Mouse (Mus musculus) midbrain, embryonic 11.5 days (tissue): ENCODE data around the gene C2cd4d. TPM values are rescaled to one million over a fixed set of nuclear protein-coding genes. Genes with fewer than 3 reads are reported as not detected.

Source experiments
- ATAC-seq: fragments of 200-750 bp; cut with Nextera tagmentation; 2 replicates; pipeline ENCODE4 v1.8.0; 2017; ENCODE audit warnings: moderate TSS enrichment, moderate library complexity; ENCODE audit not compliant: low FRiP score
- DNase-seq: peaks from one replicate; pipeline ENCODE4 v3.0.0; 2015; ENCODE audit warnings: low spot score; ENCODE audit errors: missing footprints
- H3K27ac ChIP-seq: fragments of 300-500 bp; sonication (generic); 2 replicates; pipeline ENCODE4 v1.5.1; 2014; ENCODE audit warnings: low read depth, low read length
- H3K27me3 ChIP-seq: fragments of 300-500 bp; sonication (generic); 2 replicates; pipeline ENCODE4 v1.6.1; 2014; ENCODE audit warnings: mild to moderate bottlenecking, low read length, moderate library complexity, mixed read lengths; ENCODE audit not compliant: control insufficient read depth, insufficient read depth
- H3K36me3 ChIP-seq: fragments of 300-500 bp; sonication (generic); 2 replicates; pipeline ENCODE4 v1.6.1; 2014; ENCODE audit warnings: mild to moderate bottlenecking, low read length, moderate library complexity, mixed read lengths; ENCODE audit not compliant: control insufficient read depth, insufficient read depth
- H3K4me1 ChIP-seq: fragments of 300-500 bp; sonication (generic); 2 replicates; pipeline ENCODE4 v1.6.1; 2014; ENCODE audit warnings: low read length; ENCODE audit not compliant: control insufficient read depth, insufficient read depth
- H3K4me2 ChIP-seq: fragments of 300-500 bp; sonication (generic); 2 replicates; pipeline ENCODE4 v1.6.1; 2014; ENCODE audit warnings: mild to moderate bottlenecking, moderate library complexity
- H3K4me3 ChIP-seq: fragments of 300-500 bp; sonication (generic); 2 replicates; pipeline ENCODE4 v1.5.1; 2014; ENCODE audit warnings: low read depth, low read length
- H3K9ac ChIP-seq: fragments of 300-500 bp; sonication (generic); 2 replicates; pipeline ENCODE4 v1.6.1; 2014; ENCODE audit warnings: low read length
- H3K9me3 ChIP-seq: fragments of 300-500 bp; sonication (generic); 2 replicates; pipeline ENCODE4 v1.6.1; 2016; ENCODE audit warnings: low read length; ENCODE audit not compliant: control insufficient read depth
- WGBS: fragments of 180-500 bp; shearing (Covaris S2); extraction: QIAGEN DNeasy Blood & Tissue Kit; methylation state at CpG from one replicate; pipeline ENCODE4 v1.1.7; 2014; 5-methylcytosine and 5-hydroxymethylcytosine counted together
- polyA plus RNA-seq: library from polyadenylated mRNA; unstranded; fragments of >200 nt; fragmentation: Nextera tagmentation; extraction: Ambion mirVana; gene quantifications from 2 replicates; pipeline ENCODE4 v1.2.1, GENCODE M21; 2014

C2cd4d gene
- polyA plus RNA-seq, 1 experiment from 2014 or later, result 1.4 TPM

DNA sequence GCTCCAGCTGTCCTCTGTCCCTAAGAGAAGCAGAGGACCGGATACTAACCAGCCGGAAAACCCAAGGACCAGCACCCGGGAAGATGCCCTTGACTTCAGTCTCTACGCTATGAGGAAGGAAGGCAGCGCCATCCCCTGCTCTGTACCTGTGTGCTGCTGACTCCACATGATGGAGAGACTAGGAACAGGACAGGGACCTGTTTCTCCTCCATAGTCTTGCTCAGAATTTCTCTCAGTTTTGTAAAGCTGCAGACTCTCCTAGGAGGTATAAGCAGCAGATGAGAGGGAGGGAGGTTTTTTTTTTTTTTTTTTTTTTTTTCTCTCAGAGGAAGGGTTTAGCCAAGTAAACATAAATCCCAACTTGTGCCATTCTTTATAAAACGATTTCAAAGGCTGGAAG lies 36.0 kb downstream of the C2cd4d start, which contains the start of gene Lingo4:
Gene Lingo4, plus strand, starts transcription at position 301 of the 400 bp plus-strand sequence.
- Histone ChIP-seq H3K4me2 (peak within 1 kb of the TSS; percentile 56), H3K27ac (no peak within 1 kb of the TSS), H3K27me3 (no peaks in the 10 kb centered on the region; the same call in 1 of the 2 replicates), H3K4me1 (peaks cover 8% of the 10 kb centered on the region), H3K36me3 (no peaks in the 10 kb centered on the region), H3K9ac (peak within 1 kb of the TSS; percentile 55), H3K4me3 (peak within 1 kb of the TSS; percentile 31), H3K9me3 (no peaks in the 10 kb centered on the region)
- no peak for ATAC-seq
- no peak for DNase-seq
- WGBS, result 70% methylated on average over 6 of the region's 6 CpGs

DNA sequence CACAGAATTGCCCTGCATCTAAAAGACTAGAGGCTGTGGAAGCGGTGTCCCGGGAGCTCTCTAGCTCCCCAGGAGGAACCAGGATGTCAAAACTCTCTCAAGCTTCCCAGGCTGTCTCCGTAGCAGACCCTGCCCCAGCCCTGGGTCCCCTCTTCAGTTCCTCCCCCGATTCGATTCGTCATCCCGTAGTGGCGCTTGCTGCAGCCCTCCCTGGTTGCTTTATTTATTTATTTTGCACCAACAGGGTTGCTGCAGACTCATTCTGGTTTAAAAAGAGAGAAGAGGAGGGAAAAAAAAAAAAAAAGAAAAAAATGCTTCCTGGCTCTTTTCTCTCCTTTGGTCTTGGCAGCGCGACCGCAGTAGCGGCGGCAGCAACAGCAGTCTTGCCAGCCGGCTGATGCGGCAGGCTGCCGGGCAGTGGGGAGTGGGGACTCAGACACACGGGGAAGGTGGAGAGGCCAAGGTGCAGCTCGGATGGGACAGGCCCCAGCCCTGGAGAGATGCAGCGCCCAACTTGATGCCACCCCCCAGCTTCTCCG lies 36.8 kb downstream of the C2cd4d start:
- H3K27me3 ChIP-seq, result no peaks in the 10 kb centered on the region; the same call in 1 of the 2 replicates
- H3K4me2 ChIP-seq, result peak overlapping the region; percentile 56
- 2% methylated on average over 19 of the region's 20 CpGs for WGBS
- no peak overlapping the region for H3K27ac ChIP-seq
- no peaks in the 10 kb centered on the region for H3K9me3 ChIP-seq
- ATAC-seq, result peak; percentile 65
- H3K4me1 ChIP-seq, result peaks cover 8% of the 10 kb centered on the region
- peak overlapping the region; percentile 31 for H3K4me3 ChIP-seq
- DNase-seq, result peak; percentile 95
- no peaks in the 10 kb centered on the region for H3K36me3 ChIP-seq
- peak overlapping the region; percentile 55 for H3K9ac ChIP-seq

DNA sequence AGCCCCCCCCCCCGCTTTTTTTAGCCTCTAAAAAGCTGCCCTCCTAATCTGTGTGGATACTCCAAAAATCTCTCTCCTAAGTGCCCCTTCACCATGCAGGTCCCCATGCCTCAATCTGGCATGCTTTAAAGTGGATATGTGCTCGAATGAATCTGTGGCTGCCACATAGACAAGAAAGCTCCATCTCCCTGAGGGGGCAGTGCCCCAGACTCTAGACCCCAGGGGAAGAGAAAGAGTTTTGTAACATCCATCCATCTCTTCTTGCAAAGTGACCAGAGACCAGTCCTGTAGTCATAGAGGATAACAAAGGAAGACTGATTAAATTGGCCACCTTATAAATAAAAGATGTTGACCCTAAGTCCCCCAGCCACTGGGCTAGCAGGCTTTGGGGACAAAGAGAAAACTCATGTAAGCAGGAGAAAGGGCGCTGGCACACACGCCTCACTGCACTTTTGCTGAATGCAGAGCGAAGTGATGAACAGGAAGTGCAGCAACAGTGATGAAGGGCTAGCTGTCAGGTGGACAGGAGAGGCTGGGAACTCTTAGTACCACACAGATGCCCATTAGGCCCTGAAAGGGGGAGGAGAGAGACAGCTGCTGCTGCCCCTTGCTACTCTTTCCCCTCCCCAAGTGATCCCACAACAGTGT lies 37.5 kb downstream of the C2cd4d start:
- DNase-seq, result peak; percentile 90
- Histone ChIP-seq H3K9ac (peak overlapping the region; percentile 55), H3K36me3 (no peaks in the 10 kb centered on the region), H3K27me3 (no peaks in the 10 kb centered on the region; the same call in 1 of the 2 replicates), H3K4me2 (peak overlapping the region; percentile 56), H3K9me3 (no peaks in the 10 kb centered on the region), H3K4me1 (peaks cover 12% of the 10 kb centered on the region), H3K27ac (no peak overlapping the region), H3K4me3 (peak overlapping the region; percentile 31)
- WGBS, result 22% methylated on average over 5 of the region's 5 CpGs
- ATAC-seq, result peak; percentile 49

DNA sequence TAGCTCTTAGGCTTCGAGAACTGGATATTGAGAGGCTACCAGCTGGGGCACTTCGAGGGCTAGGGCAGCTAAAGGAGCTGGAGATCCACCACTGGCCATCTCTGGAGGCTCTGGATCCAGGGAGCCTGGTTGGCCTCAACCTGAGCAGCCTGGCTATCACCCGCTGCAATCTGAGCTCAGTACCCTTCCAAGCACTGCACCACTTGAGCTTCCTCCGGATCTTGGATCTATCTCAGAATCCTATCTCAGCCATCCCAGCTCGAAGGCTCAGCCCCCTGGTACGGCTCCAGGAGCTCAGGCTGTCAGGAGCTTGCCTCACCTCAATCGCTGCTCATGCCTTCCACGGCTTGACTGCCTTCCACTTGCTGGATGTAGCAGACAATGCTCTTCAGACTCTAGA lies 40.2 kb downstream of the C2cd4d start:
- Histone ChIP-seq H3K9me3 (no peaks in the 10 kb centered on the region), H3K9ac (no peak overlapping the region), H3K4me3 (no peak overlapping the region), H3K27ac (no peak overlapping the region), H3K4me1 (peaks cover 12% of the 10 kb centered on the region), H3K27me3 (no peaks in the 10 kb centered on the region; the same call in 1 of the 2 replicates), H3K36me3 (no peaks in the 10 kb centered on the region), H3K4me2 (no peak overlapping the region)
- no peak for ATAC-seq
- no peak for DNase-seq
- 73% methylated on average over 8 of the region's 8 CpGs for WGBS

DNA sequence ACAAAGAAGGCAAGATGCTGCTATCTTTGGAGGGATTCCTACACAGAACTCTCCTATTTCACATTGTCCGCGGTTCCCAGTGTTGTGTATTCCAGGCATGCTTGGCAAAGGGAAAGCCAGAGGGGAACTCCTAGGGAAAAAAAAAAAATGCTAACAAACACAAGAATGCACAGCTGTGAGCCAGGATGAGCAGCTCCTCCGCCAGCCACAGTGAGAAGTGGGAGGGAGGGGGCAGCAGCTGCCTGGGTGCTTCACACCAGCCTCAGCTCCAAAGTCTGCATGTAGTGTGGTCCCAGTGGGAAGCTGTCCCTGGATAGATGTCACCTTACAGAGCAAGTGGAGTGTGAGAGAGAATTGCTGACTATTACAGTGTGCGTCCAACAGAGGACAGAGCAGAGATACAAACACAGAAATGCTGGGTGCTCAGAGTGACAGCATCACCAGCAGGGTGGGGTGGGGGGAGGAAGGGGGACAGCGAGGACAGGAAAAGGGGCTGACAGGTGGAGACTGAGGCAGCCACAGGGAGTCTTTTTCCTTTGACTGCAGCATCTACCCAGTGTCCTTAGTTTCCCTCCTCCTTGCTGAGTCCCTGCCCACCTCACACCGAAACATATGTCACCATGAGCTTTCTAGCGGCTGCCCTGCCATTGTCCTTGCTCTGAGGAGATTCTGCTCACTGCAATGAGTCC lies 42.3 kb downstream of the C2cd4d start:
- Histone ChIP-seq H3K9me3 (no peaks in the 10 kb centered on the region), H3K4me3 (no peak overlapping the region), H3K4me1 (peaks cover 6% of the 10 kb centered on the region; the same call in 1 of the 2 replicates), H3K27ac (no peak overlapping the region), H3K9ac (0 out of 2 replicates have a peak overlapping the region, but pooled peaks have one; percentile 20), H3K36me3 (no peaks in the 10 kb centered on the region), H3K4me2 (no peak overlapping the region), H3K27me3 (no peaks in the 10 kb centered on the region; the same call in 1 of the 2 replicates)
- WGBS, result 29% methylated on average over 7 of the region's 7 CpGs
- DNase-seq (no peak), ATAC-seq (no peak)

DNA sequence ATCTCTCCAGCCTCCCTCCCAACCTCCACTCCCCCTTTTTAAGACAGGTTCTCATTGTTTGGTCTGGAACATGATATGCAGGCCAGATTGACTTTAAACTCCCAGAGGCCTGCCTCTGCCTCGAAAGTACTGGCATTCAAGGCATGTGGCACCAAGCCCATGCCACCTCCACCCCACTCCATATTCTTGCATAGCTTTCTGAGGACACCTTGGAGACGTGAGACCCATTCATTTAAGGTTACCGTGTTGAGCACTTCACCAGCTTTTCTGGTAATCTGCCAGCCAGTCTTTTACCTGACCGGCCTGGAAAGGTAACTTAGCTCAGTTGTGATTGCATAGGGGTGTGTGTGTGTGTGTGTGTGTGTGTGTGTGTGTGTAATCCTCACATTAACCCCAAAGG lies 43.3 kb downstream of the C2cd4d start:
- peaks cover 4% of the 10 kb centered on the region; the same call in 1 of the 2 replicates for H3K4me1 ChIP-seq
- 78% methylated on average over 4 of the region's 4 CpGs for WGBS

DNA sequence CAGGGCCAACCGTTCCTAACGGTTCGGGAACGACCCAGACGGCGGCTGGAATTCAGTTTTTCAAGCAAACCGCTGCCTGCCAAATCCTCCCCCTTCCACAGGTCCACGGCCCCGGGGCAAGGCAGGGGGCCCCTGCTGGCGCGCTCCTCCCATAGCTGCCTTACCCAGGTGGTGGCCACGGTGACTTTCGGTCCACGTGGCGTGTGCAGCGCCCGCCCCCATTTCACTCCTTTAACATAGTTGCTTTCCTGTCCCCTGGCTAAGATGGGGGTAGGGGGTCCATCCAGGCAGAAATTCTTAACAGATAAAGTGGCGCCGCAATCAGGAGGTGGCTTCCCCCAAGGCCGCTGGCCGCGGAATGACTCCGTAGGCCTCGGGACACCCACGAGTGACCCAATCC lies 50.3 kb downstream of the C2cd4d start:
- H3K4me2 ChIP-seq, result peak overlapping the region; percentile 91
- peak overlapping the region; percentile 54 for H3K4me3 ChIP-seq
- no peaks in the 10 kb centered on the region for H3K36me3 ChIP-seq
- no peaks in the 10 kb centered on the region for H3K27me3 ChIP-seq
- DNase-seq (no peak), ATAC-seq (peak; percentile 66)
- WGBS, result 11% methylated on average over 25 of the region's 25 CpGs
- peak overlapping the region; percentile 77 for H3K9ac ChIP-seq
- H3K9me3 ChIP-seq, result no peaks in the 10 kb centered on the region
- H3K4me1 ChIP-seq, result peaks cover 10% of the 10 kb centered on the region
- no peak overlapping the region; the same call in 1 of the 2 replicates for H3K27ac ChIP-seq

More for the DNA sequence above, 43.3 kb downstream of the C2cd4d start:
- no peak overlapping the region for H3K9ac ChIP-seq
- H3K27me3 ChIP-seq, result no peaks in the 10 kb centered on the region; the same call in 1 of the 2 replicates
- no peaks in the 10 kb centered on the region for H3K9me3 ChIP-seq
- H3K4me3 ChIP-seq, result no peak overlapping the region
- ATAC-seq (no peak), DNase-seq (no peak)
- H3K4me2 ChIP-seq, result no peak overlapping the region
- no peaks in the 10 kb centered on the region for H3K36me3 ChIP-seq
- H3K27ac ChIP-seq, result no peak overlapping the region

DNA sequence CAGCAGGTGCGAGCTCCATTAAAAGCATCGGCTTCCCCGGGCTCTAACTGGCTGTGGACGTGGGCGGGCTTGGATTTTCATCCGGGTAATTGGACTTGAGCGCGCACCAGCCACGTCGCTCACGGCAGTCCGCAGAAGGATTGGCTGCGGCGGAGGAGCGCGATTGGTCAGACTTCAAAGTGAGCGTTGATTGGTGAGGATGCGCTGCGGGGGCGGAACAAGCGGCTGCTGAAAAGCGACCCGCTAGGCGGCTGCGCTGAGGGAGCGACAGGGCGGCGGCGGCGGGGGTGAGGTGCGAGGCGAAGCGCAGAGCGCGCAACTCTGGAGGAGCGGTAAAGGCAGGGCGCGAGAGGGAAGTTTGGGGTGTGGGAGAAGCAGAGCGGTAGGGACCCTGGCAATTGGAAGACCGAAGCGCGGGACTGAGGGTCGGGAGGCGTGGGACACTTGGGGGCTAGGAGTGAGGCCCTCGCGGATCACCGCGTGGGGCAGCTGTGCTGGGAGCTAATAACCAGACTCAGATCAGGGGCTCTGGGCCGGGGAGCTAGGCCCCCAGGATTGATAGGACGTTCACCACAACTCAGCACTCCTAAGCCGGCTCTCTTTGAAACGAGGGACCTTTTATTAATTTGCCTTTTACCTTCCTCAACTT lies 50.9 kb downstream of the C2cd4d start, which contains the start of gene Tdrkh:
Gene Tdrkh, plus strand, starts transcription at position 243 of the 649 bp plus-strand sequence.
- Histone ChIP-seq H3K4me3 (peak within 1 kb of the TSS; percentile 54), H3K27me3 (no peaks in the 10 kb centered on the region), H3K4me1 (peaks cover 10% of the 10 kb centered on the region), H3K9me3 (no peaks in the 10 kb centered on the region), H3K9ac (peak within 1 kb of the TSS; percentile 77), H3K27ac (no peak within 1 kb of the TSS; the same call in 1 of the 2 replicates), H3K4me2 (peak within 1 kb of the TSS; percentile 91), H3K36me3 (no peaks in the 10 kb centered on the region)
- WGBS, result 9% methylated on average over 52 of the region's 52 CpGs
- ATAC-seq, result peak; percentile 98
- peak; percentile 98 for DNase-seq
